Mouse (Mus musculus): ENCODE results near the gene Prkcg. TPM values are rescaled to one million over a fixed set of nuclear protein-coding genes. Genes with fewer than 3 reads are reported as not detected.

The Prkcg gene
- polyA plus RNA-seq, 1 experiment from 2014 or later = 0.43 TPM

DNA sequence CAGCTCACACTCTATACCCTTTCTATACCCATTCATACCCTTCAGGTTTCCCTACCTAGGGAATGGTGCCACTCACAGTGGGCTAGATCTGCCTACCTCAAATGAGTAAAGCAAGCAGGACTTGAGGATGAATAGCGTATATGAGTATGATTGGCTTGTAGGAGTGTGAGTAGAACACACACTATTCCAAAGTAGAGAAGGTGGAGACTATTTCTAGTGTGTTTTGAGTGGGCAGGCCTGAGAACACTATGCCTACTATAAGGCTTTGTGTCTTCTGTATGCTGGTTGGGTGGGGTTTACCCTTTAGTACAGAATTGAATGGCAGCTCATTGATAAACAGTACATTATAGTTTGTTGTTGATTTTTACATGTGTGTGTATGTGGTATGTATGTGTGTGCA lies 34.8 kb downstream of the Prkcg start:
- H3K27ac ChIP-seq (ENCODE audit: low read depth, low read length) = no peak overlapping the region
- H3K9me3 ChIP-seq (replicated peaks; ENCODE audit: control insufficient read depth, low read length) = no peaks in the 10 kb centered on the region
- H3K9ac ChIP-seq (ENCODE audit: low read length) = no peak overlapping the region
- H3K36me3 ChIP-seq (ENCODE audit: control insufficient read depth, insufficient read depth, low read length) = no peaks in the 10 kb centered on the region
- H3K27me3 ChIP-seq (replicated peaks; ENCODE audit: control insufficient read depth, insufficient read depth, low read length) = no peaks in the 10 kb centered on the region
- H3K4me2 ChIP-seq (ENCODE audit: low read length) = no peak overlapping the region
- 85% methylated on average over 1 of the region's 1 CpGs for WGBS
- no peak overlapping the region for H3K4me3 ChIP-seq (ENCODE audit: low read depth, low read length)
- no peak for ATAC-seq
- DNase-seq (ENCODE audit: low spot score) = no peak
- no peaks in the 10 kb centered on the region for H3K4me1 ChIP-seq (ENCODE audit: control insufficient read depth, insufficient read depth, low read length)

DNA sequence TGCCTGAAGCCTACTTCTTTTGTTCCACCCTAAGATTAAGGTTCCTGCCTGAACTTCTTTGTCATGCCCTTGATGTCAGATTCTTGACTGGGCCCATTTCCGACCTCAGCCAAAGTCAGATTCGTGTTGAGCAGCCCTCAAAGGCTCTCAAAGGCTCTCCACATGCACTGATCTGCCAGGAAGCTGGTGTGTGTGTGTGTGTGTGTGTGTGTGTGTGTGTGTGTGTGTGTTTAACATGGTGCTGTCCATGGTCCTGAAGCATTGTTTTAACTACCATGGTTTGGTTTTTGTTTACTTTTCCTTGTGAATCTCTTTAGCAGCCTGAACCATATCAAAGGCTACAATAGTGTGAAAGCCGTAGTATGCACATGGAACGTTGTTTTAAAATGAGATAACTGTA lies 39.0 kb downstream of the Prkcg start:
- no peaks in the 10 kb centered on the region for H3K9me3 ChIP-seq (replicated peaks; ENCODE audit: control insufficient read depth, low read length)
- H3K4me2 ChIP-seq (ENCODE audit: low read length) = no peak overlapping the region
- H3K36me3 ChIP-seq (ENCODE audit: control insufficient read depth, insufficient read depth, low read length) = no peaks in the 10 kb centered on the region
- no peak overlapping the region for H3K27ac ChIP-seq (ENCODE audit: low read depth, low read length)
- no peaks in the 10 kb centered on the region for H3K27me3 ChIP-seq (replicated peaks; ENCODE audit: control insufficient read depth, insufficient read depth, low read length)
- ATAC-seq (no peak), DNase-seq (ENCODE audit: low spot score) (no peak)
- H3K9ac ChIP-seq (ENCODE audit: low read length) = no peak overlapping the region
- 77% methylated on average over 4 of the region's 4 CpGs for WGBS
- H3K4me3 ChIP-seq (ENCODE audit: low read depth, low read length) = no peak overlapping the region
- H3K4me1 ChIP-seq (ENCODE audit: control insufficient read depth, insufficient read depth, low read length) = no peaks in the 10 kb centered on the region

DNA sequence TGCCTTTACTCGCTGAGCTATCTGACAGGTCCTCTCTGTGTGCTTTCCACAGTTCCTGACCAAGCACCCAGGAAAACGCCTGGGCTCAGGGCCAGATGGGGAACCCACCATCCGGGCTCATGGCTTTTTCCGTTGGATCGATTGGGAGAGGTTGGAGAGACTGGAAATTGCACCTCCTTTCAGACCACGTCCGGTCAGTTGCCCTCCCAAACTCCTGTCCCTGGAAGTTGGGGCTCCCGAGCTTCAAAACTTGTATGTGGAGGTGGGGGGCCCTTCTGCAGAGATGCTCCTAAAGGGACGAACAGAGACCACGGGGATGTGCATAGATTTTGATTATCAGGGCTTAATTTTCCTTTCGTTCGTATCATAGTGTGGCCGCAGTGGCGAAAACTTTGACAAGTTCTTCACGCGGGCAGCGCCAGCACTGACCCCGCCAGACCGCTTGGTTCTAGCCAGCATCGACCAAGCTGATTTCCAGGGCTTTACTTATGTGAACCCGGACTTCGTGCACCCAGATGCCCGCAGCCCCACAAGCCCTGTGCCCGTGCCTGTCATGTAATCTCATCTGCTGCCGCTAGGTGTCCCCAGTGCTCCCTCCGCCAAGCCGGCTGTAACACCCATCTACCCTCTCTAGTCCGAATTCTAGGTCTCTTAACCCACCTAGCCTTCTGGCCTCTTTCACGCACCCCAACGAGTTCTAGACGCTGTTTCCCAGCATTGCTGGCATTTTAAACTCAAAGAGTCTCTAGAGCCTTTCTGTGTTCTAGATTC lies 41.0 kb downstream of the Prkcg start:
- Histone ChIP-seq H3K27me3 (replicated peaks; ENCODE audit: control insufficient read depth, insufficient read depth, low read length) (no peaks in the 10 kb centered on the region), H3K27ac (ENCODE audit: low read depth, low read length) (no peak overlapping the region), H3K36me3 (ENCODE audit: control insufficient read depth, insufficient read depth, low read length) (no peaks in the 10 kb centered on the region), H3K9me3 (replicated peaks; ENCODE audit: control insufficient read depth, low read length) (no peaks in the 10 kb centered on the region), H3K4me2 (ENCODE audit: low read length) (peak overlapping the region; percentile 18; the same call in 1 of the 2 replicates), H3K4me3 (ENCODE audit: low read depth, low read length) (no peak overlapping the region), H3K9ac (ENCODE audit: low read length) (no peak overlapping the region), H3K4me1 (ENCODE audit: control insufficient read depth, insufficient read depth, low read length) (peaks cover 10% of the 10 kb centered on the region)
- DNase-seq (ENCODE audit: low spot score) (peak; percentile 78), ATAC-seq (no peak)
- WGBS = 20% methylated on average over 31 of the region's 31 CpGs

DNA sequence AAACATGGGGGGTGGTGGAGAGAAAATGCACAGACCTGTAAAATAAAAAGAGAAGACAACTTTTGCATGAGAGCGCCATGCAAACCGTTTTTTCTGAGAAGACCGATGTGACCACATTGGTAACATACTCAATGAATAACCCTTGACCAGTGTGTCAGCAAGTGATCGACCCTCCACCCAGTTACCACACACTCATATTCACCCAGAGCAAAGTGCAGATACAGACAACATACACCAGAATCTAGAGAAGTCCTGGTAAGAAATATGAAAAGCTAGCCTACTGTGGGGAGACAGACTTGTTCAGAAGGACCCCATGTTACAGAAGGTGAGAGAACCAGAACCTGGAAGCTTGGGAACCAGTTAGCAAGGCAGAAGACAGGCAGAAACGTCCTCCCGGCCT lies 42.2 kb downstream of the Prkcg start:
- DNase-seq (ENCODE audit: low spot score) = no peak
- peak overlapping the region; percentile 75 for H3K4me3 ChIP-seq (ENCODE audit: low read depth, low read length)
- peaks cover 10% of the 10 kb centered on the region for H3K4me1 ChIP-seq (ENCODE audit: control insufficient read depth, insufficient read depth, low read length)
- 0 out of 2 replicates have a peak overlapping the region, but pooled peaks have one; percentile 21 for H3K9ac ChIP-seq (ENCODE audit: low read length)
- H3K36me3 ChIP-seq (ENCODE audit: control insufficient read depth, insufficient read depth, low read length) = no peaks in the 10 kb centered on the region
- H3K4me2 ChIP-seq (ENCODE audit: low read length) = peak overlapping the region; percentile 60
- no peaks in the 10 kb centered on the region for H3K27me3 ChIP-seq (replicated peaks; ENCODE audit: control insufficient read depth, insufficient read depth, low read length)
- ATAC-seq = peak; percentile 1; the same call in 1 of the 2 replicates
- H3K27ac ChIP-seq (ENCODE audit: low read depth, low read length) = no peak overlapping the region
- no peaks in the 10 kb centered on the region for H3K9me3 ChIP-seq (replicated peaks; ENCODE audit: control insufficient read depth, low read length)
- WGBS = 54% methylated on average over 6 of the region's 6 CpGs

DNA sequence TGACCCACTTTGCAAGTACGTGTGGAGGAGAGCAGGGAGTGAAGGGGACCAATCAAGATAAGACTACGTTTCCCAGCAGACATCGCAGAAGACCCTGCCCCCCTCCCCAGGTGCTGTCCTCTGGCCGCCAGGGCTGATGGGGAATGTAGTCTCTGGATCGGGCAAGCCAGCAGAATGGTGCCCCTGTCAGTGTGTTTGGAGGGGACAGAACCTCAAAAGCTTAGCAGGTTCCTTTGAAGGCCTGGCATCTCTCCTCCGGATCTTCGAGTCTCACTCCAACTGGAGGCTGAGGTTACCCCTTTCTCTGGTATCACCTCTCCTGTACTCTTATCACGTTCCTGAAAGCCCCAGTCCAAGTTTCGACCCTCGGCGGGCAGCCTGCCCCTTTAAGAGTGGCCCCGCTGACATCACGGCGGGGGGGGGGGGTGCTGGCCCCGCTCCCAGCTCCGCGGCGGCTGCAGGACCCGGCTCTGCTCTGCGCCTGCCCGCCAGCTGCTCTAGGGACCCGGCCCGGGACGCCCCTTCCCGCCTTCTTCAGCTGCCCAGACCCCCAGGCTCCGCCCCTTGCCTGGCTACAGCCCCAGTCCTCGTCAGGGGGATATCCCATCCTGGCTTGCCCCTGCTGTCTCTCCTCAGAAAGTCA lies 42.7 kb downstream of the Prkcg start:
- peak overlapping the region; percentile 60 for H3K4me2 ChIP-seq (ENCODE audit: low read length)
- WGBS = under 1% methylated on average over 27 of the region's 27 CpGs
- ATAC-seq (peak; percentile 94), DNase-seq (ENCODE audit: low spot score) (peak; percentile 94)
- H3K27me3 ChIP-seq (replicated peaks; ENCODE audit: control insufficient read depth, insufficient read depth, low read length) = no peaks in the 10 kb centered on the region
- no peaks in the 10 kb centered on the region for H3K36me3 ChIP-seq (ENCODE audit: control insufficient read depth, insufficient read depth, low read length)
- no peaks in the 10 kb centered on the region for H3K9me3 ChIP-seq (replicated peaks; ENCODE audit: control insufficient read depth, low read length)
- peaks cover 10% of the 10 kb centered on the region for H3K4me1 ChIP-seq (ENCODE audit: control insufficient read depth, insufficient read depth, low read length)
- peak overlapping the region; percentile 75 for H3K4me3 ChIP-seq (ENCODE audit: low read depth, low read length)
- peak overlapping the region; percentile 89 for H3K27ac ChIP-seq (ENCODE audit: low read depth, low read length)
- H3K9ac ChIP-seq (ENCODE audit: low read length) = peak overlapping the region; percentile 93

DNA sequence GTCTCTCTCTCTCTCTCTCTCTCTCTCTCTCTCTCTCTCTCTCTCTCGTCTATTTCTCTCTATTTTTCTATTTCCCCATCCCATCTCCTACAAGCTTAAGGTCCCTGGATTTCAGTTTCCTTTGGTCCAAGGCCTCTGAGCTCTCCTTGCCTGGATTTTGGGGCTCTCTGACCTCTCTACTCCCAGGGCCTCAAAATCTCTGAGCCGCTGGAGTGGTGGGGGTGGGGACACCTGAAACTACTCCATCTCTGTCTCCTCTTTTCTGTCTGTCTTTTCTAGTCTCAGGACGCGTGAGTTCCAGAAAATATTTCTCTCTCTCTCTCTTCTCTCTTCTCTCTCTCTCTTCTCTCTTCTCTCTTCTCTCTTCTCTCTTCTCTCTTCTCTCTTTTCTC lies 43.2 kb downstream of the Prkcg start:
- Histone ChIP-seq H3K27me3 (replicated peaks; ENCODE audit: control insufficient read depth, insufficient read depth, low read length) (no peaks in the 10 kb centered on the region), H3K27ac (ENCODE audit: low read depth, low read length) (peak overlapping the region; percentile 89), H3K36me3 (ENCODE audit: control insufficient read depth, insufficient read depth, low read length) (no peaks in the 10 kb centered on the region), H3K9me3 (replicated peaks; ENCODE audit: control insufficient read depth, low read length) (no peaks in the 10 kb centered on the region), H3K9ac (ENCODE audit: low read length) (peak overlapping the region; percentile 93), H3K4me2 (ENCODE audit: low read length) (peak overlapping the region; percentile 60), H3K4me1 (ENCODE audit: control insufficient read depth, insufficient read depth, low read length) (peaks cover 10% of the 10 kb centered on the region), H3K4me3 (ENCODE audit: low read depth, low read length) (peak overlapping the region; percentile 75)
- DNase-seq (ENCODE audit: low spot score) (no peak), ATAC-seq (peak; percentile 9; the same call in 1 of the 2 replicates)
- 0% methylated on average over 4 of the region's 4 CpGs for WGBS

DNA sequence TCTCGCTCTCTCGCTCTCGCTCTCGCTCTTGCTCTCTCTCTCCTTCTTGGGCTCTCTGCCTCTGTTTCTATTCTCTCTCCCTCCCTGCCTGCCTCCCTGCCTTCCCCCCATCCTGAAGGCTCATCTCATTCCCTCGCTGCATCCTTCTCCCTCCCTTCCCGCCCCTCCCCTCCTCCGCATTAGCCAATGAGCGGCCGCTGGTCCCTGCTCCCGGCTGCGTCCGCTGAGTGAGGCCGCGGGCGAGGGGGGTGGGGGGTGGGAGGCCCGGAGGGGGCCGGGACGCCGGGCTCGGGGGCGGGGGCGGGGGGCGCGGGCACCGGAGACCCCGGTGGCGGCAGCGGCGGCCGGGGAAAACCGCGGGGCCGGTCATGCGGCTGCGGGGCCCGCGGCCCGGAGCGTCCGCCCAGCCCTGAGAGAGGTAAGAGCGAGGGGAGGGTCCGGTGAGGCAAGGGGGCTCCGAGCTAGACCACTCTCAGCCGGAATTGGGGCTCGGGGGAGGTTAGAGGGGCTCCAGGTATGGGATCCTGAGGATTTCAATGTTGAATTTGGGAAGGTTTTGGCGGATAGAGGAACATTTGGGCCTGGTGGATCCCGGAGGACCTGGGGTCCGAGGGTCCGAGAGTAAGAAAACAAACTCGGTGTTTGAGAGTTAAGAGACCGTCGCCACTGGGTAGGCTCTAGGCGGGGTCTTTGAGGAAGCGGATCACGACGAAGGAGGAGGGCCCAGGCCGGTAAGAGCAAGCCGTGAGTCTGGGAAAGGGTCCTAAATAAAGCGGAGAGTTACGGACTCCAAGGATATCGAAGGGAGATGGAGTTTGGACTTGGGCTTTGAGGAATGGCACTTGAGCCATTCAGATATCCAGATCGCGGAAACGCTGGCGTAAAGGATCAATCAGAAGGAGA lies 43.9 kb downstream of the Prkcg start, which contains the start of gene Cacng7:
TSS of gene Cacng7 (plus strand) at position 337 of the 903 bp plus-strand sequence.
- peak within 1 kb of the TSS; percentile 93 for H3K9ac ChIP-seq (ENCODE audit: low read length)
- peak; percentile 90 for DNase-seq (ENCODE audit: low spot score)
- peaks cover 10% of the 10 kb centered on the region for H3K4me1 ChIP-seq (ENCODE audit: control insufficient read depth, insufficient read depth, low read length)
- peak within 1 kb of the TSS; percentile 60 for H3K4me2 ChIP-seq (ENCODE audit: low read length)
- H3K4me3 ChIP-seq (ENCODE audit: low read depth, low read length) = peak within 1 kb of the TSS; percentile 75
- peaks cover 2% of the 10 kb centered on the region; the same call in 1 of the 2 replicates for H3K36me3 ChIP-seq (ENCODE audit: control insufficient read depth, insufficient read depth, low read length)
- H3K27me3 ChIP-seq (replicated peaks; ENCODE audit: control insufficient read depth, insufficient read depth, low read length) = no peaks in the 10 kb centered on the region
- ATAC-seq = peak; percentile 82
- peak within 1 kb of the TSS; percentile 89 for H3K27ac ChIP-seq (ENCODE audit: low read depth, low read length)
- no peaks in the 10 kb centered on the region for H3K9me3 ChIP-seq (replicated peaks; ENCODE audit: control insufficient read depth, low read length)
- WGBS = 1% methylated on average over 56 of the region's 65 CpGs

DNA sequence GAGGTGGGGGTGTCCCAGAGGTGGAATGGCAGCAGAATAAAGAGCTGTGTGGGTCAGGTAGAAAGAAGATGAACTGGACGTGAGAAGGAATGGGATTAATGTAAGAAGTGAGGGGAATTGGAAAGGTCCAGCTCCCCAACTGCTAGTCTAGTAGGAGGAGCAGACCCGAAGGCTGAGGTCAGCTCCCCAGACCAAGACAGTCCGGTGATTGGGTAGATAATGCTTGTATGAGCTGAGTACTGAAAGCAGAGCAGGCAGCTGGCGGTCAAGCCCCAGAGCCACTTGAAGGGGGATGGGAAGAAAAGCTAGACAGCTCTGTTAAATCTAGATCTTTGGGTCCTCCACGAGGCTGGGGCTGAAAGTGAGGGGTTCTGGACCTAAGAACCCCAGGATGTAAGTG lies 44.6 kb downstream of the Prkcg start:
- peak; percentile 3 for DNase-seq (ENCODE audit: low spot score)
- WGBS = 5% methylated on average over 5 of the region's 5 CpGs

More for the DNA sequence above, 44.6 kb downstream of the Prkcg start:
- peaks cover 10% of the 10 kb centered on the region for H3K4me1 ChIP-seq (ENCODE audit: control insufficient read depth, insufficient read depth, low read length)
- peak overlapping the region; percentile 89; the same call in 1 of the 2 replicates for H3K27ac ChIP-seq (ENCODE audit: low read depth, low read length)
- H3K36me3 ChIP-seq (ENCODE audit: control insufficient read depth, insufficient read depth, low read length) = peaks cover 2% of the 10 kb centered on the region; the same call in 1 of the 2 replicates
- peak overlapping the region; percentile 75 for H3K4me3 ChIP-seq (ENCODE audit: low read depth, low read length)
- H3K9me3 ChIP-seq (replicated peaks; ENCODE audit: control insufficient read depth, low read length) = no peaks in the 10 kb centered on the region
- peak overlapping the region; percentile 60 for H3K4me2 ChIP-seq (ENCODE audit: low read length)
- no peak for ATAC-seq
- H3K27me3 ChIP-seq (replicated peaks; ENCODE audit: control insufficient read depth, insufficient read depth, low read length) = no peaks in the 10 kb centered on the region
- H3K9ac ChIP-seq (ENCODE audit: low read length) = peak overlapping the region; percentile 93

Measured in forebrain, embryonic 14.5 days (tissue).